Mouse (Mus musculus): ENCODE data around the gene Pak7.
"Not testable (repeated sequence)": the region's sequence is repeated elsewhere in the genome, so short reads cannot be mapped to it uniquely, and the experiment has no call there.

Pak7 gene

GRCm38 (mm10) chr2:136387181-136388131 lies at the start of gene Pak7:
Gene Pak7, minus strand, starts transcription at chr2:136387967.
- peak; percentile 85 for DNase-seq (ENCODE audit: extremely low spot score)

- no peak for DNase-seq (ENCODE audit: extremely low spot score)
These were observed 37.8 kb upstream of the Pak7 start for GRCm38 (mm10) chr2:136425561-136425960.

- DNase-seq (ENCODE audit: extremely low spot score): no peak
These were observed 31.8 kb upstream of the Pak7 start for GRCm38 (mm10) chr2:136419543-136419942.

GRCm38 (mm10) chr2:136416381-136416780 lies 28.6 kb upstream of the Pak7 start:
- DNase-seq (ENCODE audit: extremely low spot score): no peak

GRCm38 (mm10) chr2:136402587-136402986 lies 14.8 kb upstream of the Pak7 start:
- DNase-seq (ENCODE audit: extremely low spot score): no peak

- DNase-seq (ENCODE audit: extremely low spot score): no peak
These were observed 12.4 kb downstream of the Pak7 start for GRCm38 (mm10) chr2:136375318-136375717.

- no peak for DNase-seq (ENCODE audit: extremely low spot score)
These were observed 15.4 kb downstream of the Pak7 start for GRCm38 (mm10) chr2:136372361-136372760.

GRCm38 (mm10) chr2:136351393-136352096 lies 36.2 kb downstream of the Pak7 start:
- no peak for DNase-seq (ENCODE audit: extremely low spot score)

GRCm38 (mm10) chr2:136350459-136350858 lies 37.3 kb downstream of the Pak7 start:
- DNase-seq (ENCODE audit: extremely low spot score): no peak

GRCm38 (mm10) chr2:136349671-136350275 lies 38.0 kb downstream of the Pak7 start:
- no peak for DNase-seq (ENCODE audit: extremely low spot score)

- not testable (repeated sequence) for DNase-seq (ENCODE audit: extremely low spot score)
These were observed 43.5 kb downstream of the Pak7 start for GRCm38 (mm10) chr2:136344240-136344780.

- DNase-seq (ENCODE audit: extremely low spot score): no peak
These were observed 57.8 kb downstream of the Pak7 start for GRCm38 (mm10) chr2:136329974-136330373.

GRCm38 (mm10) chr2:136325646-136326045 lies 62.1 kb downstream of the Pak7 start:
- no peak for DNase-seq (ENCODE audit: extremely low spot score)

GRCm38 (mm10) chr2:136309313-136309712 lies 78.5 kb downstream of the Pak7 start:
- DNase-seq (ENCODE audit: extremely low spot score): no peak

- no peak for DNase-seq (ENCODE audit: extremely low spot score)
These were observed 79.0 kb downstream of the Pak7 start for GRCm38 (mm10) chr2:136308743-136309142.

GRCm38 (mm10) chr2:136302201-136302600 lies 85.6 kb downstream of the Pak7 start:
- DNase-seq (ENCODE audit: extremely low spot score): no peak

GRCm38 (mm10) chr2:136301406-136301805 lies 86.4 kb downstream of the Pak7 start:
- no peak for DNase-seq (ENCODE audit: extremely low spot score)

- no peak for DNase-seq (ENCODE audit: extremely low spot score)
These were observed 90.4 kb downstream of the Pak7 start for GRCm38 (mm10) chr2:136297371-136297770.

GRCm38 (mm10) chr2:136282043-136282442 lies 105.7 kb downstream of the Pak7 start:
- DNase-seq (ENCODE audit: extremely low spot score): no peak

GRCm38 (mm10) chr2:136241960-136242359 lies 145.8 kb downstream of the Pak7 start:
- DNase-seq (ENCODE audit: extremely low spot score): not testable (repeated sequence)

- DNase-seq (ENCODE audit: extremely low spot score): no peak
These were observed 156.5 kb downstream of the Pak7 start for GRCm38 (mm10) chr2:136231228-136231627.

GRCm38 (mm10) chr2:136204034-136204433 lies 183.7 kb downstream of the Pak7 start:
- DNase-seq (ENCODE audit: extremely low spot score): no peak
